Mouse (Mus musculus): Measurements from ENCODE around the gene Treh. TPM values are rescaled to one million over a fixed set of nuclear protein-coding genes. Genes with fewer than 3 reads are reported as not detected.
A peak's percentile ranks its signal among the peaks of the same experiment; 100 is the strongest.

The Treh gene
- polyA plus RNA-seq, 1 experiment from 2014 or later, result not detected

- no peak overlapping the region for H3K4me3 ChIP-seq (replicated peaks)
- no peaks in the 10 kb centered on the region for H3K4me1 ChIP-seq (replicated peaks)
- WGBS (ENCODE audit: insufficient replicate concordance), result 70% methylated on average over 5 of the region's 5 CpGs
- H3K9me3 ChIP-seq (replicated peaks), result no peaks in the 10 kb centered on the region
- H3K4me2 ChIP-seq, result no peak overlapping the region
- no peak overlapping the region for H3K9ac ChIP-seq
- ATAC-seq (ENCODE audit: low read depth), result no peak
- DNase-seq, result no peak
- no peak overlapping the region for H3K27ac ChIP-seq
- 0 out of 2 replicates have a peak, but pooled peaks cover 4% of the 10 kb centered on the region for H3K36me3 ChIP-seq
- no peaks in the 10 kb centered on the region for H3K27me3 ChIP-seq
Observed at GRCm38 (mm10) chr9:44699730-44700129, 26.7 kb downstream of the Treh start.

DNA sequence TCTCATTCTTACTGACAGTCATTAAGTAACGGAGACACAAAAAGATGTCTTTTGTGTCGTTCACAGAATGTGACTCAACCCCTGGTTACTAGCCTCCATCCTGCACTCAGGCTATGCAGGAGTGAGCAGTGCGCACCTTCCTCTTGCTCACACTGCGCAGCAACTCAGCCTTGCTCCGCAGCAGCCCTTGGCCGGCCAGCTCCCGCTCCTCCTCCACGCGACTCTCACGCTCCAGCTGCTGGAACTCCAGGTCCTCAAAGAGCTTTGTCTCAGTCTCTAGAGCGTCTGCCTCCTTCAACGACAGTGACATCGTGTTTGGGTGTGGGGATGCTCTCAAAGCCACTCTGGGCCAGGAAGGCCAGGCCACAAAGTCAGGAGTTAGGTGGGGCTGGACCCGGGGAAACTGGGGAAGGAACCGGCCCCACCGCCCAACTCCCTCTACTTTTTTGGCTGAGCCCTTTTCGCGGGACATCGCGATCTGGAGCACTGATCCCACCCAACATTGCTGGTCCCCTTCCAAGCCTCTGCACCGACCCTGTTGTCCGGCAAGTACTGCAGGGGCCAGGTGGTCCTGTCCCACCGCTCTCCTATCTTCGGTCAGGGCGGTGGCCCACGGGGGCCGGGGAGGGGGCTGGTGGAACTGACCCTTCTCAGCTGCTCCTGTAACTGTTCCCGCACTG lies 34.9 kb downstream of the Treh start:
- no peak for DNase-seq
- Histone ChIP-seq H3K9ac (peak overlapping the region; percentile 45), H3K4me2 (peak overlapping the region; percentile 65), H3K4me3 (replicated peaks) (peak overlapping the region; percentile 40), H3K27me3 (peaks cover 7% of the 10 kb centered on the region), H3K4me1 (replicated peaks) (peaks cover 19% of the 10 kb centered on the region), H3K9me3 (replicated peaks) (no peaks in the 10 kb centered on the region), H3K27ac (no peak overlapping the region), H3K36me3 (no peaks in the 10 kb centered on the region)
- WGBS (ENCODE audit: insufficient replicate concordance), result 38% methylated on average over 28 of the region's 28 CpGs
- ATAC-seq (ENCODE audit: low read depth), result no peak

DNA sequence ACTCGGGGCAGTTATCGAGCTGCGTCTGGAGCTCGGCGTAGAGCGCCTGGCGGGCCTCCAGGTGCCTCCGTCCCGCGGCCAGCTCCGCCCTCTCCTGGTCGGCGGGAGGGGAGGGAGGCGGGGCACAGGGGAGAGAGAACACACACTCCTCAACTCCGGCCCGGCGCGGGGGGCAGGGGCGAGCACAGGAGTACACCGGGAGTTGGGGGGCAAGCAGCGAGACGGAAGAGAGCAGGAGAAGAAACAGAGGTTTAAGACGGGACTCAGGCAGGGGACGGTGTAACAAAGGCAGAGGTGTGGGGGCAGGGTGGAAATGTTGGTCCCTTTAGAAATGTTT lies 35.4 kb downstream of the Treh start:
- peak overlapping the region; percentile 40 for H3K4me3 ChIP-seq (replicated peaks)
- no peaks in the 10 kb centered on the region for H3K36me3 ChIP-seq
- WGBS (ENCODE audit: insufficient replicate concordance), result 7% methylated on average over 24 of the region's 24 CpGs
- H3K9ac ChIP-seq, result peak overlapping the region; percentile 45; the same call in 1 of the 2 replicates
- DNase-seq (no peak), ATAC-seq (ENCODE audit: low read depth) (peak; percentile 62; the same call in 1 of the 2 replicates)
- H3K27me3 ChIP-seq, result peaks cover 7% of the 10 kb centered on the region
- H3K4me2 ChIP-seq, result peak overlapping the region; percentile 65
- H3K4me1 ChIP-seq (replicated peaks), result peaks cover 25% of the 10 kb centered on the region
- H3K9me3 ChIP-seq (replicated peaks), result no peaks in the 10 kb centered on the region
- no peak overlapping the region for H3K27ac ChIP-seq

DNA sequence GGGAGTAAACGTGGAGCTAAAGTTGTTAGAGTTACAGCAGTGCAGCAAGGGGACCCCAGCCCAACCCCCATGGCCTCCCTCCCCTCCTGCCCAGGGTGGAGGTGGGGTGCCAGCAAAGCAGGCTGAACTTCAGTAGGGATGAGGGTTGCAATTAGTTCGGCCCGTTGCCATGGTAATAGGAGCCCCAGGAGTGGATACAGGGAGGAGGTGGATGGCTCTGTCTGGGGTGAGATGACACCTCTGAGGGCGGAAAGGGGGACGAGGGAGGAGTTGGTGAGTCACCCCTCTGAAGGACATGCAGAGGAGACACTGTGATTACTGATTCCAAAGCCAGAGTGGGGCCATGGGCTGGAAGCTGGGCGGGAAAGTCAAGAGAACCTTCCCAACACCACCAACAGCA lies 35.9 kb downstream of the Treh start:
- Histone ChIP-seq H3K4me3 (replicated peaks) (peak overlapping the region; percentile 40; the same call in 1 of the 2 replicates), H3K4me1 (replicated peaks) (peaks cover 28% of the 10 kb centered on the region), H3K9ac (no peak overlapping the region), H3K4me2 (peak overlapping the region; percentile 65), H3K27me3 (peaks cover 7% of the 10 kb centered on the region), H3K9me3 (replicated peaks) (no peaks in the 10 kb centered on the region), H3K36me3 (no peaks in the 10 kb centered on the region), H3K27ac (no peak overlapping the region)
- WGBS (ENCODE audit: insufficient replicate concordance), result 45% methylated on average over 6 of the region's 6 CpGs
- ATAC-seq (ENCODE audit: low read depth) (no peak), DNase-seq (no peak)

- H3K9ac ChIP-seq, result no peak overlapping the region
- peaks cover 7% of the 10 kb centered on the region for H3K27me3 ChIP-seq
- peaks cover 28% of the 10 kb centered on the region for H3K4me1 ChIP-seq (replicated peaks)
Observed at GRCm38 (mm10) chr9:44709600-44709999, 36.6 kb downstream of the Treh start.

GRCm38 (mm10) chr9:44710213-44710612 lies 37.2 kb downstream of the Treh start:
- no peak for ATAC-seq (ENCODE audit: low read depth)
- 61% methylated on average over 5 of the region's 5 CpGs for WGBS (ENCODE audit: insufficient replicate concordance)

More at GRCm38 (mm10) chr9:44709600-44709999, 36.6 kb downstream of the Treh start:
- ATAC-seq (ENCODE audit: low read depth), result no peak
- Histone ChIP-seq H3K4me3 (replicated peaks) (no peak overlapping the region), H3K36me3 (no peaks in the 10 kb centered on the region), H3K4me2 (no peak overlapping the region), H3K9me3 (replicated peaks) (no peaks in the 10 kb centered on the region), H3K27ac (no peak overlapping the region)
- no peak for DNase-seq
- 48% methylated on average over 2 of the region's 2 CpGs for WGBS (ENCODE audit: insufficient replicate concordance)

GRCm38 (mm10) chr9:44711602-44712001 lies 38.6 kb downstream of the Treh start:
- DNase-seq, result no peak

More at GRCm38 (mm10) chr9:44710213-44710612, 37.2 kb downstream of the Treh start:
- no peak for DNase-seq
- peaks cover 3% of the 10 kb centered on the region; the same call in 1 of the 2 replicates for H3K36me3 ChIP-seq
- H3K27me3 ChIP-seq, result peaks cover 9% of the 10 kb centered on the region
- no peak overlapping the region for H3K4me2 ChIP-seq
- peaks cover 28% of the 10 kb centered on the region for H3K4me1 ChIP-seq (replicated peaks)
- no peak overlapping the region for H3K4me3 ChIP-seq (replicated peaks)
- H3K27ac ChIP-seq, result no peak overlapping the region
- H3K9ac ChIP-seq, result no peak overlapping the region
- H3K9me3 ChIP-seq (replicated peaks), result no peaks in the 10 kb centered on the region

DNA sequence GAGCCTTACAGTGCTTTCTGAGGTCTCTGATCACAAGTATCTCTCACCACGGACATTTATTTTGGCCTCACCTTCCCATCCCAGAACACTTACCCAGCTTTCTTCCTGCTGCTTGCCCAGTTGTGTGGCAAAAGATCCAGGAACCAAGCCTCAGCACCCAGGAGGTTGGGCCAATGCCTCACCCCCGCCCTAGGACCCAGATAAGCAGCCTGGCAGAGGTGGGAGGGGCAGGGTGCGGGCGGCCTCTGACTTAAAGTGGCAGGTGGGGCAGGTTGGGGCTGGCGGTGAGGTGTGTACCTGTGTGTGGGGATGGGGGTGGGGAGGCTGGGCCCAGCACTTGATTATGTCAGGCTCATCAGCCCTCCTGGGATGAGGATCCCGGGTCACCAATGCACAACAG lies 40.0 kb downstream of the Treh start:
- Histone ChIP-seq H3K4me3 (replicated peaks) (no peak overlapping the region), H3K9me3 (replicated peaks) (no peaks in the 10 kb centered on the region), H3K9ac (no peak overlapping the region), H3K36me3 (peaks cover 8% of the 10 kb centered on the region; the same call in 1 of the 2 replicates), H3K4me1 (replicated peaks) (peaks cover 37% of the 10 kb centered on the region), H3K27ac (no peak overlapping the region), H3K4me2 (no peak overlapping the region), H3K27me3 (peaks cover 7% of the 10 kb centered on the region; the same call in 1 of the 2 replicates)
- 52% methylated on average over 6 of the region's 6 CpGs for WGBS (ENCODE audit: insufficient replicate concordance)
- DNase-seq (no peak), ATAC-seq (ENCODE audit: low read depth) (0 out of 2 replicates have a peak, but pooled peaks have one; percentile 30)

More at GRCm38 (mm10) chr9:44711602-44712001, 38.6 kb downstream of the Treh start:
- H3K9me3 ChIP-seq (replicated peaks), result no peaks in the 10 kb centered on the region
- H3K9ac ChIP-seq, result no peak overlapping the region
- H3K4me2 ChIP-seq, result no peak overlapping the region
- no peak for ATAC-seq (ENCODE audit: low read depth)
- 66% methylated on average over 17 of the region's 17 CpGs for WGBS (ENCODE audit: insufficient replicate concordance)
- peaks cover 29% of the 10 kb centered on the region for H3K4me1 ChIP-seq (replicated peaks)
- H3K27me3 ChIP-seq, result peaks cover 10% of the 10 kb centered on the region
- H3K4me3 ChIP-seq (replicated peaks), result no peak overlapping the region
- H3K27ac ChIP-seq, result no peak overlapping the region
- H3K36me3 ChIP-seq, result peaks cover 8% of the 10 kb centered on the region; the same call in 1 of the 2 replicates

DNA sequence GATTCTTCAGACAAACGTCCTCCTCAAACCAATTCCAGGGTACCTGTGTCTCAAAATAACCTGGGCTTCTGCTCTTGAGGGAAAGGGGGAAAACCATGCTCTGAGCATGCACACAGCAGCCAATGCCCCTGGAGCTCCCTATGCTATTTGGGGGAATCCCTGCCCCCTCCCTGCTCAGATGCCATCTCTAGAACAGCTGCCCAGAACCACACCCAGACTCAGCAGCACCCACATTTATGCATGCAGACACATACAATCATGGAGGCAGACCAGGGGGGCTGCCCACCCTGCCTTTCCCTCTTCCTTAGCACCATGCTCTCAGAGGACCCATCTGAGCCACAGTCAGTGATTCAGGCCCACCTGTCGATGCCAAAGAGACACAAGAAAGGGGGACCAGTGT lies 40.5 kb downstream of the Treh start:
- Histone ChIP-seq H3K4me3 (replicated peaks) (no peak overlapping the region), H3K36me3 (peaks cover 8% of the 10 kb centered on the region; the same call in 1 of the 2 replicates), H3K9me3 (replicated peaks) (no peaks in the 10 kb centered on the region), H3K27ac (no peak overlapping the region), H3K9ac (no peak overlapping the region), H3K4me1 (replicated peaks) (peaks cover 36% of the 10 kb centered on the region), H3K4me2 (no peak overlapping the region), H3K27me3 (0 out of 2 replicates have a peak, but pooled peaks cover 3% of the 10 kb centered on the region)
- WGBS (ENCODE audit: insufficient replicate concordance), result 45% methylated on average over 2 of the region's 2 CpGs
- ATAC-seq (ENCODE audit: low read depth) (no peak), DNase-seq (no peak)

DNA sequence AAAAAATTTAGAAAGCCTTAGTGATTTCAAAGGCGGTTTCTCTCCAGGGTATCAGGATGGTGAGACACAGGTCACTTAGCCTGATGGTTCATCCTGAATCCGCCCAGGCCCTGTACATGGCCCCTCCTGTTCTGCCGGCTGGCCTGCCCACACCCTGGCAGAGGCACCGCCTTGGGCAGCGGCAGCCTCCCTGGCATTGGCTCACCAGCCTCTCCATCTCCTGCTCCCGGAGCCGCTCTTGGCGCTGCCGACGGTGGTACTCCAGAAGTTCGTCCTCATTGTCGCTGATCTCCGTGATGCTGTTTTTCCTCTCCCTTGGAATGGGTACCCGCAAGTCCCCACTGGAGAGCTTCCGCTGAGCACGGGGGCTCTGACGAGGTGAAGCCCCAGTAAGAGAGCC lies 42.1 kb downstream of the Treh start:
- Histone ChIP-seq H3K27ac (no peak overlapping the region), H3K4me2 (no peak overlapping the region), H3K9ac (no peak overlapping the region), H3K9me3 (replicated peaks) (no peaks in the 10 kb centered on the region), H3K36me3 (peaks cover 8% of the 10 kb centered on the region; the same call in 1 of the 2 replicates), H3K27me3 (0 out of 2 replicates have a peak, but pooled peaks cover 3% of the 10 kb centered on the region), H3K4me3 (replicated peaks) (no peak overlapping the region), H3K4me1 (replicated peaks) (peaks cover 42% of the 10 kb centered on the region)
- ATAC-seq (ENCODE audit: low read depth) (no peak), DNase-seq (no peak)
- WGBS (ENCODE audit: insufficient replicate concordance), result 84% methylated on average over 17 of the region's 17 CpGs

- Histone ChIP-seq H3K4me2 (no peak overlapping the region), H3K27me3 (0 out of 2 replicates have a peak, but pooled peaks cover 3% of the 10 kb centered on the region), H3K4me3 (replicated peaks) (no peak overlapping the region), H3K27ac (no peak overlapping the region), H3K9me3 (replicated peaks) (no peaks in the 10 kb centered on the region), H3K4me1 (replicated peaks) (peaks cover 49% of the 10 kb centered on the region), H3K9ac (no peak overlapping the region), H3K36me3 (peaks cover 8% of the 10 kb centered on the region; the same call in 1 of the 2 replicates)
- 87% methylated on average over 29 of the region's 29 CpGs for WGBS (ENCODE audit: insufficient replicate concordance)
- DNase-seq, result no peak
- ATAC-seq (ENCODE audit: low read depth), result no peak
Observed at GRCm38 (mm10) chr9:44715705-44716362, 42.8 kb downstream of the Treh start.
